Mouse (Mus musculus): ENCODE data around the gene Slbp.

The Slbp gene

GRCm38 (mm10) chr5:33651921-33652782, at the start of gene Slbp:
Slbp (minus strand) TSS chr5:33652574.
- DNase-seq (ENCODE audit: low spot score) = peak; percentile 96

GRCm38 (mm10) chr5:33701832-33702231, 49.5 kb upstream of the Slbp start:
- no peak for DNase-seq (ENCODE audit: low spot score)

- DNase-seq (ENCODE audit: low spot score) = no peak
These were observed 47.6 kb upstream of the Slbp start for GRCm38 (mm10) chr5:33700010-33700409.

GRCm38 (mm10) chr5:33698669-33699068, 46.3 kb upstream of the Slbp start:
- DNase-seq (ENCODE audit: low spot score) = no peak

- no peak for DNase-seq (ENCODE audit: low spot score)
These were observed 45.7 kb upstream of the Slbp start for GRCm38 (mm10) chr5:33697947-33698512.

GRCm38 (mm10) chr5:33697534-33697933, 45.2 kb upstream of the Slbp start:
- DNase-seq (ENCODE audit: low spot score) = no peak

GRCm38 (mm10) chr5:33696430-33696829, 44.1 kb upstream of the Slbp start:
- DNase-seq (ENCODE audit: low spot score) = no peak

- DNase-seq (ENCODE audit: low spot score) = no peak
These were observed 43.3 kb upstream of the Slbp start for GRCm38 (mm10) chr5:33695718-33696121.

GRCm38 (mm10) chr5:33694848-33695717, 42.7 kb upstream of the Slbp start:
- no peak for DNase-seq (ENCODE audit: low spot score)

- no peak for DNase-seq (ENCODE audit: low spot score)
These were observed 42.1 kb upstream of the Slbp start for GRCm38 (mm10) chr5:33694461-33694847.

- no peak for DNase-seq (ENCODE audit: low spot score)
These were observed 40.0 kb upstream of the Slbp start for GRCm38 (mm10) chr5:33692393-33692792.

- DNase-seq (ENCODE audit: low spot score) = no peak
These were observed 37.7 kb upstream of the Slbp start for GRCm38 (mm10) chr5:33689852-33690645.

GRCm38 (mm10) chr5:33689221-33689844, 37.0 kb upstream of the Slbp start:
- DNase-seq (ENCODE audit: low spot score) = no peak

- DNase-seq (ENCODE audit: low spot score) = no peak
These were observed 36.2 kb upstream of the Slbp start for GRCm38 (mm10) chr5:33688278-33689220.

GRCm38 (mm10) chr5:33687142-33687541, 34.8 kb upstream of the Slbp start:
- DNase-seq (ENCODE audit: low spot score) = no peak

- DNase-seq (ENCODE audit: low spot score) = no peak
These were observed 32.6 kb upstream of the Slbp start for GRCm38 (mm10) chr5:33684932-33685331.

GRCm38 (mm10) chr5:33683897-33684652, 31.7 kb upstream of the Slbp start:
- no peak for DNase-seq (ENCODE audit: low spot score)

- no peak for DNase-seq (ENCODE audit: low spot score)
These were observed 30.6 kb upstream of the Slbp start for GRCm38 (mm10) chr5:33682963-33683362.

GRCm38 (mm10) chr5:33681611-33682388, 29.4 kb upstream of the Slbp start:
- DNase-seq (ENCODE audit: low spot score) = no peak

All from ovary, adult 18-20 months (tissue).